Mouse (Mus musculus): ENCODE data around the gene Atp5s. TPM values are rescaled to one million over a fixed set of nuclear protein-coding genes. Genes with fewer than 3 reads are reported as not detected.

The Atp5s gene
- polyA plus RNA-seq, 1 experiment = 14.2 TPM

DNA sequence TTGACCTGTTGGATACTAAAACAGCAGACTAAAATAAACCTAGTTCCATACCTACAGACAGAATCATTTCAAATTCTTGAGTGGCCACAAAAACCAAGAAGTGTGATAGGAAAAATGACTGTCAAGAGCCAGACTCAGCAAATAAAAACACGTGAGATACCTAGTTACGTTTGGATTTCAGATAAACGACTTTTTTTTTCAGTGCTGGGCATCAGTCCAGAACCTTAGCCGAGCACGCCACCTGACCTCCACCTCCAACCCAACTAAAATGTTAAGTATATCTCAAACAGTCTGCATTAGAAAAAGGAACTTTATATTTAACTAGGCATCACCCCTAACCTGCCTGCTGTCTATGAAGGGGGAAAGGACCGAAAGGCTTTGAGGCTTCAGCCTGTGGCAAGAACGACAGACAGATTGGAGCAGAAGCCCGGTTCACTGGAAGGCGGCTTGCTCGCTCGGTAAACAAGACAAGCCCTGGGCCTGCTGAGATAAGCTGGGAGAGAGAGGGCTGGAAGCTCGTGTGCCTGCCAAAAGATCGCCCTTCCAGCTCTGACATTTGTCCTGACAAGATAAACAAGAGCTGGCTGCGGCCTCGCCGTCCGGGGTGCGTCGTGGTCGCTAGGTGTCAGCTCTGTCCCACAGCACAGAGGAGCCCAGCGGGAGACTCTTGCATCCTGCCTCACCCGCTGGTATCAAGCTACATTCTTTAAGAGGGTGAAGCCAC lies 32.8 kb downstream of the Atp5s start:
- TF ChIP-seq POLR2A (IDR thresholded peaks at IDR 0.05; ENCODE audit: borderline replicate concordance, extremely low read depth, low read depth, low read length) (0 out of 2 replicates have a peak, but pooled peaks have one; percentile 18), CTCF (IDR thresholded peaks at IDR 0.05; ENCODE audit: insufficient read depth, low read length) (peak; percentile 69)
- 4% methylated on average over 22 of the region's 22 CpGs for WGBS
- peak; percentile 62 for DNase-seq
- peak overlapping the region; percentile 9 for H3K4me3 ChIP-seq (replicated peaks; ENCODE audit: extremely low read depth, low read depth, low read length)
- peaks cover 3% of the 10 kb centered on the region for H3K4me1 ChIP-seq (ENCODE audit: control insufficient read depth, insufficient read depth, low read length)

DNA sequence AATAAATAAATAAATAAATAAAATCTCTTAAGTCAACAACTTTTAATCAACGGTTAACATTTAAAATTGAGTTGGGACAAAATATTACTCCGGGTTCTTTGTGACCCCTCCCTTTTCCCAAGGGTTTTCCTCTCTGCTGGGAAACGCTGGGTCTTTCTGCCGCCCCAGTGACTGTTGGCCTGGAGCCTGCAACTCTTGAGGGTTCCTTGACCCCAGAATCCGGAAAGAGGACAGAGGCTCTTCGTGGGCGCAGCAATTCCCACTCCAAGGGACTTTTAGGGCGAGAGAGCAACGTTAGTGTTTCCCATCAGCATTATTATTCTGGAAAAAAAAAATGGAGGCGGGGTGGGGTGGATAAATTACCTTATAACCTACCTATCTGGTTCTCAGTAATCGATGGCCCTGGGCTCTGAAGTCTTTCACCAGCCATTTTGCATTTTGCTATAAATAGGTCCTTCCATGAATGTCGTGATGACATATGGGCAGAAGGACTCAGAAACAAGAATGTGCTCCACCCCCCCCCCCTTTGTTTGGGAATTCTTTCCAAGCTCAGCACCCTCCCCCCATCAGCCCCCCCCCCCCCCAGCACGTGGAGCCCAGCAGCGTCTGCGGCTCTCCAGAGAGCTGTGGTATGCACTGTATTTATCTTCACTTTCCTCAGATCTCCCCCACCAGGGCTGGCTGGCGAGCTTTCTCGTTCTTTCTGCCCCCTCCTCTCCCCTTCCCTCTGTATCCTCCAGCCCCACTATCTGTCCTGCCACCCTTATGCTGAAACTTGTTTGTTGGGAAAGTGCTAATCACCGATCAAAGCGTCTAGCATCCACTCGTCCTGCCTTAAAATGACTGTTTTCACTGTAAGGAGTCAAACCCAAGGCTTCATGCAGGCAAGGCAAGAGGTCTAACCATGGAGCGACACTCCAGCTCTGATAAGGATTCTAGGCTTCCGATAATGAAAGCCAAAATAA lies 33.8 kb downstream of the Atp5s start:
- WGBS = 10% methylated on average over 22 of the region's 22 CpGs
- no peak for TF ChIP-seq POLR2A (IDR thresholded peaks at IDR 0.05; ENCODE audit: borderline replicate concordance, extremely low read depth, low read depth, low read length)
- TF ChIP-seq CTCF (IDR thresholded peaks at IDR 0.05; ENCODE audit: insufficient read depth, low read length) = no peak
- no peak overlapping the region for H3K4me3 ChIP-seq (replicated peaks; ENCODE audit: extremely low read depth, low read depth, low read length)
- no peak for DNase-seq
- H3K4me1 ChIP-seq (ENCODE audit: control insufficient read depth, insufficient read depth, low read length) = peaks cover 3% of the 10 kb centered on the region

DNA sequence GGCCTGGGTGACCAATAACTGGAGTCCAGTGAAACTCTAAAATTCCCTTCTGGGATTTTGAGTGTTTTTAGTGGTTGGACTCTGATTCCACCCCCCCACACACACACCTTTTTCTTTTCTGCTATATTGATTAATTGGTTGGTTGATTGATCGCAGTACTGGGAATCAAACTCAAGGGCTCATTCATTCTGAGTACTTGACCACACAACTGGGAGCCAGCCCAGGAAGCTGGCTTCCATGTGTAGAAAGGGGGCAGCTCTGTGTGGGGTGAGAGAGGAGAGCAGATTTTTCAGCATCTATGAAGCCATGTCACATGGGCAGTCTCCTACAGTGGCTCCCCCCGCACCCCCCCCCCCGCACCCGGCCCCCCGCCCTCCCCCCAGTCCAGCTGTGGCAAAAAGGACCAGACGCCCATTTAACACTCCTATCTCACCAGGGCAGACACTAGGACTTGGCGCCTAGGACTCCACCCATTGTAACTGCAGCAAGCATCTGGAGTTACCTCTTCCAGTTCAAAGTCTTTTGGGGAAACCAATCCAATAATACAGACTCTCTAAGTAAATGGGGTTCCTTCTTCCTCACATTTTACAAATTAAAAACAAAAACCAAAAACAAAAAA lies 34.6 kb downstream of the Atp5s start:
- no peak for DNase-seq
- WGBS = 39% methylated on average over 7 of the region's 7 CpGs
- Histone ChIP-seq H3K4me3 (replicated peaks; ENCODE audit: extremely low read depth, low read depth, low read length) (no peak overlapping the region), H3K4me1 (ENCODE audit: control insufficient read depth, insufficient read depth, low read length) (peaks cover 3% of the 10 kb centered on the region)
- TF ChIP-seq POLR2A (IDR thresholded peaks at IDR 0.05; ENCODE audit: borderline replicate concordance, extremely low read depth, low read depth, low read length) (no peak), CTCF (IDR thresholded peaks at IDR 0.05; ENCODE audit: insufficient read depth, low read length) (no peak)

DNA sequence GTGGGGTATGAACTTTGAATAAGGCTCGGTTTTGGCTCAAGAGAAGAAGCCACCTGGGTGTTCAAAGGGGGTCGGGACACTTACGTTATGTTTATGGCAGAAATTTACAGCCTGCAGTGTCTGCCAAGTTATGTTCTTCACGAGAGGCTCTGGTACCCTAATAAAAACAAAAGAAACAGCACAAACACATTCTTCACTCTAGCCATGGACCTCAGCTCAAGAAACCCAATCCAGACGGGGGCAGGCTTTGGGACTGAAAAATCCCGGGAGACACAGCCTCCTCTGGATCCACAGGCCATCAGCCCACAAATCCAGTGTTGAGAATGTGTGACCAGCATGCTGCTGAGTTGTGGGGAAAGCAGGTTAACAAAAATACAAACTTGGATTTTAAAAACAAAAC lies 35.3 kb downstream of the Atp5s start:
- Histone ChIP-seq H3K4me1 (ENCODE audit: control insufficient read depth, insufficient read depth, low read length) (peaks cover 3% of the 10 kb centered on the region), H3K4me3 (replicated peaks; ENCODE audit: extremely low read depth, low read depth, low read length) (no peak overlapping the region)
- no peak for TF ChIP-seq POLR2A (IDR thresholded peaks at IDR 0.05; ENCODE audit: borderline replicate concordance, extremely low read depth, low read depth, low read length)
- TF ChIP-seq CTCF (IDR thresholded peaks at IDR 0.05; ENCODE audit: insufficient read depth, low read length) = no peak
- DNase-seq = no peak
- 71% methylated on average over 6 of the region's 6 CpGs for WGBS

DNA sequence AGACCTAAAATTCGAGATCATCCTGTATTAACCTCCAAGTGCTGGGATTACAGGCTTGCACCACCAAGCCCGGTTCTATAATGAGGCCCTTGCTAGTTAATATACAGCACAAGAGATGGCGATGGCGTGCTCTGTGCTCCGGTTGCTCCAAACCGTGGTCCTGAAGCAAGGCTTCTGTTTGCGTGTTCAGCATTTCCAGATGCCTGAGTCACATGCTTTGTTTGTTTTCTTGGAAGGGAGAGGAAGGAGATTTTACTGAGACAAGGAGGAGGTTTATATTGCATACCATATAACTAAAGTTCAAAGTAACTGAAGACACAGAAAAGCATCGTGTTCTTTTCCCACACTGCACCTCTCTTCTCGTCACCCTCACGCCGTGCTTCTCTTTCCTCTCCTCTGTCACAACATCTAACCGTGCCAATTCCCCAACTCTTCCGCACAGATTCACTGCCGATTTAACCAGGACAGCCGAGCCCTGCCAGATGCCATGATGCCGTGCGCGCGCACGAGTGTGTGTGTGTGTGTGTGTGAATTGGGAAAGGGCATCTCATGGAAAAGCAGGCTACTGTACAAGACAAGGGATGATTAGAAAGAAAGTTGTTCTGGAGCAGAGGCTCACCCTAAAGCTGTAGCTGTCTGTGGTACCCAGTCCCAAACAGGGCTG lies 36.1 kb downstream of the Atp5s start:
- H3K4me1 ChIP-seq (ENCODE audit: control insufficient read depth, insufficient read depth, low read length) = peaks cover 3% of the 10 kb centered on the region
- no peak overlapping the region for H3K4me3 ChIP-seq (replicated peaks; ENCODE audit: extremely low read depth, low read depth, low read length)
- TF ChIP-seq POLR2A (IDR thresholded peaks at IDR 0.05; ENCODE audit: borderline replicate concordance, extremely low read depth, low read depth, low read length) = no peak
- WGBS = 56% methylated on average over 20 of the region's 20 CpGs
- no peak for DNase-seq

DNA sequence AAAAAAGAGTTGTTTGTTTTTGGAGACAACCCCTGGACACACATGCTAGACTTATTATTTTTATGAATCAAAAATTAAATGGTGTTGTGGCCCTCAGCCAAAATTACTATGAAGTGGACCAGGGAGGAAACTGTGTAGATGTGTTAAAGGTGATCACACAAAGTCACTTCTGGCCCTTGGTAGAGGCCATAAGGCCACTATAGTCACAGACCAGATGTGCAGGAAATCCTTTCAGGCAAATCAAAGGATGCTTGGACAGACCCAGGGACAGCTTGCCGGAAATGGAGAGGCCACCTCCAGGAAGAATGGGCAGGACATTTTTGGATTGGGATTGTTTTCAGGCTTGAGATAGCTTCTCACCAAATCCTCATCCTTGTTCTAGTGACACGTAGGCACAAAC lies 36.9 kb downstream of the Atp5s start:
- Histone ChIP-seq H3K4me3 (replicated peaks; ENCODE audit: extremely low read depth, low read depth, low read length) (no peak overlapping the region), H3K4me1 (ENCODE audit: control insufficient read depth, insufficient read depth, low read length) (peaks cover 3% of the 10 kb centered on the region)
- 57% methylated on average over 2 of the region's 2 CpGs for WGBS
- DNase-seq = no peak
- TF ChIP-seq POLR2A (IDR thresholded peaks at IDR 0.05; ENCODE audit: borderline replicate concordance, extremely low read depth, low read depth, low read length) (no peak), CTCF (IDR thresholded peaks at IDR 0.05; ENCODE audit: insufficient read depth, low read length) (no peak)

DNA sequence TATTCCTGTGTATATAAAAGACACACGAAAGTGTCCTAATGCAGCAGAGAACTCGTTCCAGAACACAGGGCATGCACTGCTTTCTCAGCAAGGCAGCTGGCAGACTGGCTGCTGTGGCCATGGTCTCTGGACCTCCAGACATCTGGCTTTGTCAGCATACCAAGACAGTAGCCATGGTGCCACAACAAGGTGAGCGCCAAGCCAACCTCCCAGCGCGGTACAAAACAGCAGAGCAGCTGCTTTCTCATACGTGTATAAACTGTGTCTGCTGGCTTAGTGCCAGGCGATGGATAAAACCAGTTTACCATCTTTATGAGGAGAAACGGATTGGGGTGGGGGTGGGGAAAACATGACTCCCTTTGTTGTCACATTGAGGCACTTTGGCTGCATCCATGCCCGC lies 40.8 kb downstream of the Atp5s start:
- H3K4me1 ChIP-seq (ENCODE audit: control insufficient read depth, insufficient read depth, low read length) = no peaks in the 10 kb centered on the region
- H3K4me3 ChIP-seq (replicated peaks; ENCODE audit: extremely low read depth, low read depth, low read length) = no peak overlapping the region
- TF ChIP-seq POLR2A (IDR thresholded peaks at IDR 0.05; ENCODE audit: borderline replicate concordance, extremely low read depth, low read depth, low read length) (no peak), CTCF (IDR thresholded peaks at IDR 0.05; ENCODE audit: insufficient read depth, low read length) (no peak)
- no peak for DNase-seq
- 72% methylated on average over 9 of the region's 9 CpGs for WGBS

DNA sequence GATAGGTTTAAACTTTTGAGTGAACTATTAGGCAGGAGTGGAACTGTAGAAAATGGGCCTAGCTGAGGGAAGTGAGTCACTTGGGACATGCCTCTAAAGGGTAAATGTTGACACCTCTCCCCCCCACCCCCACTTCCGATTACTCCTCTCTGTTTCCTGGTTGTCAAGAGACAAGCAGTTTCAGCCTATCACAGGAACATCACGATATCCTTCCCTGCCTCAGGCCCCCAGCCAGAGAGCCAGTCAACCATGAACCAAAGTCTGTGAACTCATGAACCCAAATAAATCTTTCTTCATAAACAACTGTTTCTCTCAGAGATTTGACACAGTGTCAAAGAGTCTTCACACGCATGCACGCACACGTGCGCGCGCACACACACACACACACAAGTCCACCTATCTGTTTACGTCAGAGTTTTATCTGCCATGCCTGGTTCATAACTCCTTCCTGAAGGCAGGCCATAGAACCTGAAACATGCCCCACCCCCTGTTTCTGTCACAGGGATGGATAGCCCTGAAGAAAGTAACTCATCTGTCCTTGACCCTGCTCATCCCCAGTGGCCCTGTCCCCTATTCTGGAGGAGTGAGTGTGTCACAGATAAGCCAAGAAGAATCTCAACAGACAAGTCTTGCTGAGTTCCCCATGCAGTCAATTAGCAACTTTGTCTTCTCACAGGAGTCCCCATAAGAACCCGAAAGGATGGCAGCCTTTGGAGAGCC lies 41.6 kb downstream of the Atp5s start:
- TF ChIP-seq CTCF (IDR thresholded peaks at IDR 0.05; ENCODE audit: insufficient read depth, low read length) (no peak), POLR2A (IDR thresholded peaks at IDR 0.05; ENCODE audit: borderline replicate concordance, extremely low read depth, low read depth, low read length) (no peak)
- DNase-seq = no peak
- WGBS = 74% methylated on average over 10 of the region's 10 CpGs
- Histone ChIP-seq H3K4me1 (ENCODE audit: control insufficient read depth, insufficient read depth, low read length) (no peaks in the 10 kb centered on the region), H3K4me3 (replicated peaks; ENCODE audit: extremely low read depth, low read depth, low read length) (no peak overlapping the region)

Data from lung, adult 2 months (tissue).